Mouse (Mus musculus) left cerebral cortex, adult 2 months (tissue): ENCODE data around the gene Fbxl14. TPM values are rescaled to one million over a fixed set of nuclear protein-coding genes. Genes with fewer than 3 reads are reported as not detected.
"Not testable (repeated sequence)": the region's sequence is repeated elsewhere in the genome, so short reads cannot be mapped to it uniquely, and the experiment has no call there.

ENCODE experiments used
- DNase-seq, 2 experiments: peaks; one replicate each; pipeline ENCODE4 v3.0.0; 2021 to 2022; ENCODE audit warnings: low spot score in 2 of 2, mixed read lengths in 1 of 2; ENCODE audit errors: extremely low spot score in 1 of 2
- H3K27ac ChIP-seq: fragments of 200-600 bp; 2 replicates; pipeline ENCODE4 v1.8.1; 2022
- H3K4me3 ChIP-seq: fragments of 200-600 bp; 2 replicates; pipeline ENCODE4 v1.8.1; 2022
- CTCF ChIP-seq: fragments of 200-600 bp; IDR thresholded peaks from 2 replicates; pipeline ENCODE4 v1.8.1; 2022; ENCODE audit warnings: antibody characterized with exemption, mild to moderate bottlenecking, moderate library complexity
- intact Hi-C: fragments of 180-260 bp; cut with DNase I; formaldehyde crosslinking; loops from one replicate; pipeline ENCODE4 v1.15.1; 2025
- long read RNA-seq, 2 experiments: library from polyadenylated mRNA; stranded (forward); transcript quantifications; one replicate each; pipeline ENCODE4 v2.0.0; 2021; ENCODE audit warnings: borderline mapping rate in 2 of 2
- total RNA-seq, 2 experiments: library from RNA; stranded (reverse); gene quantifications; 2 replicates each; pipeline ENCODE4 v1.2.3; 2021

The Fbxl14 gene
- total RNA-seq: 10 to 100 TPM; 35.9 to 40.4 TPM
- long read RNA-seq, experiment 1, transcript Fbxl14-201 (1 exons, 2,963 nt): major isoform, 13 of 15 reads
- long read RNA-seq, experiment 1, partial matches to known transcripts: 0 of 15 reads
- long read RNA-seq, experiment 1, other reads (novel, unspliced or antisense): 2 of 15 reads
- long read RNA-seq, experiment 2, transcript Fbxl14-201 (1 exons, 2,963 nt): major isoform, 13 of 14 reads
- long read RNA-seq, experiment 2, partial matches to known transcripts: 0 of 14 reads
- long read RNA-seq, experiment 2, other reads (novel, unspliced or antisense): 1 of 14 reads

- peak within 1 kb of the TSS; percentile 88 for H3K4me3 ChIP-seq
- TF ChIP-seq CTCF: no peak
- DNase-seq: no peak
- intact Hi-C loops: no loop called here
- H3K27ac ChIP-seq: peak within 1 kb of the TSS; percentile 96
Observed at GRCm38 (mm10) chr6:119479343-119479875, at the start of gene Fbxl14. Gene Fbxl14 (plus strand): TSS chr6:119479668.

- peak; percentile 49 to 63 for DNase-seq
- TF ChIP-seq CTCF: peak; percentile 89
- no peak overlapping the region for H3K27ac ChIP-seq
- H3K4me3 ChIP-seq: no peak overlapping the region
- intact Hi-C loops: loop anchor here (1.0 to 5.0 kb wide), 2 partner anchors 73 to 210 kb away; no protein-coding TSS in a partner anchor
Observed at GRCm38 (mm10) chr6:119430508-119430907, 49.0 kb upstream of the Fbxl14 start.

- no peak for DNase-seq
- no peak for TF ChIP-seq CTCF
- intact Hi-C loops: loop anchor here (5.0 kb wide), 1 partner anchor 75 kb away; no protein-coding TSS in a partner anchor
- H3K4me3 ChIP-seq: no peak overlapping the region
- H3K27ac ChIP-seq: no peak overlapping the region
Observed at GRCm38 (mm10) chr6:119431751-119432324, 47.6 kb upstream of the Fbxl14 start.

- H3K4me3 ChIP-seq: no peak overlapping the region
- intact Hi-C loops: loop anchor here (5.0 kb wide), 1 partner anchor 77 kb away; no protein-coding TSS in a partner anchor
- TF ChIP-seq CTCF: no peak
- H3K27ac ChIP-seq: no peak overlapping the region
- DNase-seq: no peak
Observed at GRCm38 (mm10) chr6:119434394-119434793, 45.1 kb upstream of the Fbxl14 start.

GRCm38 (mm10) chr6:119437894-119438761 is 41.3 kb upstream of the Fbxl14 start:
- TF ChIP-seq CTCF: no peak
- no peak overlapping the region for H3K4me3 ChIP-seq
- intact Hi-C loops: no loop called here
- DNase-seq: no peak
- no peak overlapping the region for H3K27ac ChIP-seq

GRCm38 (mm10) chr6:119442729-119443128 is 36.7 kb upstream of the Fbxl14 start:
- H3K4me3 ChIP-seq, DNase-seq, H3K27ac ChIP-seq, intact Hi-C loops: not testable (repeated sequence)
- TF ChIP-seq CTCF: peak; percentile 34; the same call in 1 of the 2 replicates

GRCm38 (mm10) chr6:119443742-119444645 is 35.5 kb upstream of the Fbxl14 start:
- intact Hi-C loops: no loop called here
- DNase-seq: peak; percentile 72 to 81
- Histone ChIP-seq H3K4me3 (no peak overlapping the region), H3K27ac (no peak overlapping the region)
- TF ChIP-seq CTCF: peak; percentile 97

GRCm38 (mm10) chr6:119445671-119446607 is 33.5 kb upstream of the Fbxl14 start:
- no peak for DNase-seq
- no peak overlapping the region for H3K27ac ChIP-seq
- TF ChIP-seq CTCF: no peak
- intact Hi-C loops: no loop called here
- H3K4me3 ChIP-seq: no peak overlapping the region

- no peak overlapping the region for H3K27ac ChIP-seq
- intact Hi-C loops: no loop called here
- no peak for TF ChIP-seq CTCF
- DNase-seq: no peak
- H3K4me3 ChIP-seq: peak overlapping the region; percentile 19; the same call in 1 of the 2 replicates
Observed at GRCm38 (mm10) chr6:119448321-119449059, 31.0 kb upstream of the Fbxl14 start.
